Mouse (Mus musculus) midbrain, embryonic 13.5 days (tissue): ENCODE measurements around the gene Gpr15. TPM values are rescaled to one million over a fixed set of nuclear protein-coding genes. Genes with fewer than 3 reads are reported as not detected.

Source experiments
- ATAC-seq: fragments of 200-750 bp; cut with Nextera tagmentation; 2 replicates; pipeline ENCODE4 v1.8.0; 2017; ENCODE audit warnings: mild to moderate bottlenecking, moderate TSS enrichment, moderate library complexity
- H3K27ac ChIP-seq: fragments of 300-500 bp; sonication (generic); 2 replicates; pipeline ENCODE4 v1.5.1; 2015; ENCODE audit warnings: inconsistent platforms, mild to moderate bottlenecking, moderate library complexity
- H3K27me3 ChIP-seq: fragments of 300-500 bp; sonication (generic); 2 replicates; pipeline ENCODE4 v1.6.1; 2015; ENCODE audit warnings: mild to moderate bottlenecking, inconsistent platforms
- H3K36me3 ChIP-seq: fragments of 300-500 bp; sonication (generic); 2 replicates; pipeline ENCODE4 v1.6.1; 2015; ENCODE audit warnings: mild to moderate bottlenecking, inconsistent platforms
- H3K4me1 ChIP-seq: fragments of 300-500 bp; sonication (generic); replicated peaks from 2 replicates; pipeline ENCODE4 v1.6.1; 2015; ENCODE audit warnings: inconsistent platforms
- H3K4me2 ChIP-seq: fragments of 300-500 bp; sonication (generic); replicated peaks from 2 replicates; pipeline ENCODE4 v1.6.1; 2015; ENCODE audit warnings: moderate library complexity, mild to moderate bottlenecking, inconsistent platforms
- H3K4me3 ChIP-seq: fragments of 300-500 bp; sonication (generic); replicated peaks from 2 replicates; pipeline ENCODE4 v1.5.1; 2015; ENCODE audit warnings: mild to moderate bottlenecking, inconsistent platforms
- H3K9ac ChIP-seq: fragments of 300-500 bp; sonication (generic); replicated peaks from 2 replicates; pipeline ENCODE4 v1.6.1; 2015; ENCODE audit warnings: mild to moderate bottlenecking, inconsistent platforms
- H3K9me3 ChIP-seq: fragments of 300-500 bp; sonication (generic); 2 replicates; pipeline ENCODE4 v1.6.1; 2016; ENCODE audit warnings: mild to moderate bottlenecking, inconsistent platforms
- WGBS: fragments of 180-500 bp; shearing (Covaris S2); methylation state at CpG from one replicate; pipeline ENCODE4 v1.1.7; 2015; 5-methylcytosine and 5-hydroxymethylcytosine counted together
- polyA plus RNA-seq: library from polyadenylated mRNA; unstranded; fragments of >200 nt; fragmentation: Nextera tagmentation; extraction: Ambion mirVana; gene quantifications from 2 replicates; pipeline ENCODE4 v1.2.1, GENCODE M21; 2015

The Gpr15 gene
- polyA plus RNA-seq = not detected in 2 replicates

DNA sequence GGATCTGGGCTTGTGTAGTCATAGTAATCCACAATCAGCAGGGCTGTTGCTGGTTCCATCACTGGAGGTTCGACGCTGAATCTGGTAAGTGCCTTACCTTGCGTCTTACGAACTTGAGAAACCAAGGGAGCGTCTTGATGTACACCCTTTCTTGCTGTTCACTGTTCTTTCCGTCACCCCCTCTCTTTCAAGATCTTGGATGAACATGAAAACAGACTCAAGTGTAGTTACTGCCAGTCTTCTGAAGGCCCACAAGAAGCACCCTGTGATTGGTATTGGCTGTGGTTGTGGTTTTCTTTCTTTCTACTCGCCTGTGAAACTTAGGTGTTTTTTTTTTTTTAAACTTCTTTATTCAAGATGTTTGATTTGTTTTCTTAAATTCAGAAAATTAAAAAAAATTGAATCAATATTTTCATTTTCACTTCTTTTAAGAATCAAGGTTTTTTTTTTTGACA lies at the start of gene Gpr15:
TSS of gene Gpr15 (minus strand) at position 405 of the 455 bp plus-strand sequence.
- Histone ChIP-seq H3K36me3 (no peaks in the 10 kb centered on the region), H3K4me1 (no peaks in the 10 kb centered on the region), H3K9me3 (no peaks in the 10 kb centered on the region), H3K4me2 (no peak within 1 kb of the TSS), H3K27me3 (no peaks in the 10 kb centered on the region), H3K4me3 (no peak within 1 kb of the TSS), H3K9ac (no peak within 1 kb of the TSS), H3K27ac (no peak within 1 kb of the TSS)
- 92% methylated on average over 7 of the region's 7 CpGs for WGBS
- no peak for ATAC-seq

DNA sequence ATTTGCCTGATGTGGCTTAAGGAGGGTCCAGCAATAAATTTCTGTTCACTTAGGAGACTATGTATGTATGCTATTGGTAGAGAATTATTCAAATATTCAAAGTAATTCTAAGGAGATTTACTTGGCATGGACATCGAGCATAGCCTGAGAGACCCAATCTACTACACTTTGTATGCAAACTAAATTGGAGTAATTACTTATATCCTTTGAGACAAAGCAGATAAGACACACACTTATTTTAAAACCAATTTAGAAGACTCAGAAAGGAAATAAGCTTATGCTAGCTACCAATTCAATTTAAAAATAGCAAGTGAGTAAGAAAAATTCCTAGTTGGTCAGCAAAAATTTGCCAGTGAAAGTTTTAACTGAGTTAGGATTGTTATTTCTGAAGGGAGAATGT lies 44.2 kb upstream of the Gpr15 start, which contains the start of gene Olfr172:
TSS of gene Olfr172 (minus strand) at position 101 of the 400 bp plus-strand sequence.
- Histone ChIP-seq H3K9ac (no peak within 1 kb of the TSS), H3K27ac (no peak within 1 kb of the TSS), H3K27me3 (no peaks in the 10 kb centered on the region), H3K36me3 (no peaks in the 10 kb centered on the region), H3K4me3 (no peak within 1 kb of the TSS), H3K4me1 (no peaks in the 10 kb centered on the region), H3K4me2 (no peak within 1 kb of the TSS), H3K9me3 (no peaks in the 10 kb centered on the region)
- WGBS = 83% methylated on average over 1 of the region's 1 CpGs
- ATAC-seq = no peak

DNA sequence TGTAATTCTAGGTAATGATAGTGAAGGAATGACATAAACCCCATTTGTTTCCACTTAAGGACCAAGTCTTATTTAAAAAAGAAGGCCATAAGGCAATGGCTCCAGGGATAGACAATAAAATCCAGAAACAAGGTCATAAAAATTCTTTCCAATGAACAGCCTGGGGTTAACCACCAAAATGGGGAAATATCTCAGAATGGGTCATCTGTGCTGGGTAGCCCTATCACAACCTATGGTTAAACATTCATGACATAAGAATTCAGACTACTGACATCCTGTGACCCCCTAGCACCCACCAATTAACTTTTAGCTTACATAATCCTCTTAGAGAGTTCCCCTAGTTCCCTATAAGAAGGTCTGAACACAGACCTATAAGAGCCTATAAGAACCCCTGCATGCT lies 37.3 kb upstream of the Gpr15 start:
- no peak for ATAC-seq

DNA sequence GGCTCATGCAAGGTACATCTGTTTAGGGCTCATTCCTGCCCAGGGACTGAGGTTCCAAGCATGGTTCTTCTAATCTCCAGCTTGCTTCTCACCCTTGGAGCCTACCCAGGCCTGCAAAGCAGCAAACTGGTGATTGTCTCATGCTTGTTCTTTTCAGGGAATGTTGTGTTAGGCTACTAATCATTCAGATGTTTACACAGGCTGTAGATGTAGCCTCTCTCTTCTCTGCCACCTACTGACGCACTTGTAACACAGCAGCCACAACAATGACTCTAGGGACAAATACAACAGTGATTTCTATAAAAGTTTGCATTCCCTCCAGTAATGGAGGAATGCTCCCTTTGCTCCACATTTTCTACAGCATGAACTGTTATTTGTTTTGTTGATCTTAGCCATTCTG lies 32.4 kb upstream of the Gpr15 start:
- no peak overlapping the region for H3K27ac ChIP-seq
- H3K9me3 ChIP-seq = no peaks in the 10 kb centered on the region
- no peak overlapping the region for H3K4me2 ChIP-seq
- no peaks in the 10 kb centered on the region for H3K4me1 ChIP-seq
- no peaks in the 10 kb centered on the region for H3K36me3 ChIP-seq
- 40% methylated on average over 1 of the region's 1 CpGs for WGBS
- ATAC-seq = no peak
- no peaks in the 10 kb centered on the region for H3K27me3 ChIP-seq
- no peak overlapping the region for H3K9ac ChIP-seq
- H3K4me3 ChIP-seq = no peak overlapping the region

More for the DNA sequence above, 37.3 kb upstream of the Gpr15 start:
- H3K9ac ChIP-seq = no peak overlapping the region
- H3K9me3 ChIP-seq = no peaks in the 10 kb centered on the region
- H3K4me2 ChIP-seq = no peak overlapping the region
- H3K36me3 ChIP-seq = no peaks in the 10 kb centered on the region
- H3K27me3 ChIP-seq = no peaks in the 10 kb centered on the region
- H3K27ac ChIP-seq = no peak overlapping the region
- no peak overlapping the region for H3K4me3 ChIP-seq
- H3K4me1 ChIP-seq = no peaks in the 10 kb centered on the region

DNA sequence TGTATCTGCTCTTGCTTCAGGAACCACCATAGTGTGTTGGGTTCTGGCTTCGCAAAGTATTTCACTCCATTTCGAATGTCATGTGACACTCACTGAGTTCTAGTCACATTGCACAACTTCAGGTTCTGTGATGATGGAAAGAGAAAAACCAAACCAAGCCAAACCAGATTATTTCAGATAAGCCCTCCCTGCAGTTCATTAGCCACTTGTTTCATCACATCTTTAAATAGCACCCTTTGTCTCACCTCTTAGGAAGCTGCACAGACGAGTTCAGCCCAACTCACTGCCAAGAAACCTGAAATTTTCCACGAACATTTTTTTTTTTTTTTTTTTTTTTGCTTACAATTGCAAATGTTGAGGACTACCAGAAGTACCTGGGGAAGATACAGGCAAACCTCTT lies 27.8 kb upstream of the Gpr15 start:
- Histone ChIP-seq H3K9me3 (no peaks in the 10 kb centered on the region), H3K4me2 (no peak overlapping the region), H3K9ac (no peak overlapping the region), H3K4me1 (no peaks in the 10 kb centered on the region), H3K4me3 (no peak overlapping the region), H3K36me3 (no peaks in the 10 kb centered on the region), H3K27ac (no peak overlapping the region), H3K27me3 (no peaks in the 10 kb centered on the region)
- WGBS = 82% methylated on average over 4 of the region's 4 CpGs
- ATAC-seq = no peak

DNA sequence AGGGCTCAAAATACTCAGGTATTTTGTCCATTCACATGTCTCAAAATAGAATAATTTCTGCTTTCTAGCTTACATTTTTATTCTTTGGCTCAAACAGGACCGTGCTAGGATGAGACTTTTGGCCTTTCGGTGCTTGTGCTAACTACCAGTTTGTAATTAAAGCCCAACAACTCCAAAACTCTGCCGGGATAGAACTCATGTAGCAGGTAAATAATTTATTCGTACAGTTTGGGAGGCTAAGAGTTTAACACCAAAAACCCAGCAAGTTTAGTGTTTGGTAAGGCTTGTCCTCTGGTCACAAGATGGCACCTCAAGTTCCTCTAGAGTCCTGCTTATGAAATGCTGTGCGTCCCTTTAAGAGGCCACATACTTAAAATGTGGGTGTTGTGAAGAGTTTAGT lies 21.9 kb upstream of the Gpr15 start:
- Histone ChIP-seq H3K27ac (no peak overlapping the region), H3K4me1 (no peaks in the 10 kb centered on the region), H3K9me3 (no peaks in the 10 kb centered on the region; the same call in 1 of the 2 replicates), H3K4me3 (no peak overlapping the region), H3K9ac (no peak overlapping the region), H3K27me3 (no peaks in the 10 kb centered on the region), H3K36me3 (no peaks in the 10 kb centered on the region; the same call in 1 of the 2 replicates), H3K4me2 (no peak overlapping the region)
- 93% methylated on average over 5 of the region's 5 CpGs for WGBS
- ATAC-seq = no peak

DNA sequence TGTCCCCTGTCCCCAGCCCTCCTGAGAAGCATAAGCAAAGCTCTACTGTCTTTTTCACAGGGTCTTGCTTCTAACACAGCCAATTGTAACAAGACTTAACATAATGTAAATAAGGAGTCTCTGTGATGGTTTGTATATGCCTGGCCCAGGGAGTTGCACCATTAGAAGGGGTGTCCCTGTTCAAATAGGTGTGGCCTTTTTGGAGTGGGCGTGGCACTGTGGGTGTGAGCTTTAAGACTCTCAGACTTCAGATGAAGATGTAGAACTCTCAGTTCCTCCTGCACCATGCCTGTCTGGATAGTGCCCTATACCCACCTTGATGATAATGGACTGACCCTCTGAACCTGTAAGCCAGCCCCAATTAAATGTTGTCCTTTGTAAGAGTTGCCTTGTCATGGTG lies 19.9 kb upstream of the Gpr15 start:
- no peak for ATAC-seq
- no peaks in the 10 kb centered on the region; the same call in 1 of the 2 replicates for H3K9me3 ChIP-seq
- WGBS = 87% methylated on average over 1 of the region's 1 CpGs

DNA sequence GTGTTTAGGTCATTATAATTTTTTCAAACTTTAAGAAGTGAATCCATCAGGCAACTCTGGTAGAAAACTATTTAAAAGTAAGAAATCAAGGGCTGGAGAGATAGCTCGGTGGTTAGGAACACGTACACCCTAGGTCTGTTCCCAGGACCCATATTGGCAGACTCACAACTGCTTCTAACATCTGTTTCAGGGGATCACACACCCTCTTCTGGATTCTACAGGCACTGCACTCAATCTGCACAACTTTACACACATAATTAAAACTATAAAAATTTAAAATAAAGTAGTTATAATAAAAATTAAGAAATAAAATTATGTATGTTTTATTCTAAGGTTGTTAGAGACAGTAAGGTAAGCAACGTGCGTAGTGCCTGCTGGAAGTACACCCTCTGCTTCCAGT lies 19.3 kb upstream of the Gpr15 start:
- Histone ChIP-seq H3K36me3 (peaks cover 22% of the 10 kb centered on the region), H3K4me1 (no peaks in the 10 kb centered on the region), H3K4me2 (no peak overlapping the region), H3K27me3 (no peaks in the 10 kb centered on the region), H3K9ac (no peak overlapping the region), H3K4me3 (no peak overlapping the region), H3K9me3 (no peaks in the 10 kb centered on the region; the same call in 1 of the 2 replicates), H3K27ac (no peak overlapping the region)
- ATAC-seq = no peak
- 86% methylated on average over 4 of the region's 4 CpGs for WGBS

More for the DNA sequence above, 19.9 kb upstream of the Gpr15 start:
- H3K9ac ChIP-seq = no peak overlapping the region
- H3K4me3 ChIP-seq = no peak overlapping the region
- no peak overlapping the region for H3K4me2 ChIP-seq
- peaks cover 17% of the 10 kb centered on the region for H3K36me3 ChIP-seq
- H3K4me1 ChIP-seq = no peaks in the 10 kb centered on the region
- no peak overlapping the region for H3K27ac ChIP-seq
- H3K27me3 ChIP-seq = no peaks in the 10 kb centered on the region

DNA sequence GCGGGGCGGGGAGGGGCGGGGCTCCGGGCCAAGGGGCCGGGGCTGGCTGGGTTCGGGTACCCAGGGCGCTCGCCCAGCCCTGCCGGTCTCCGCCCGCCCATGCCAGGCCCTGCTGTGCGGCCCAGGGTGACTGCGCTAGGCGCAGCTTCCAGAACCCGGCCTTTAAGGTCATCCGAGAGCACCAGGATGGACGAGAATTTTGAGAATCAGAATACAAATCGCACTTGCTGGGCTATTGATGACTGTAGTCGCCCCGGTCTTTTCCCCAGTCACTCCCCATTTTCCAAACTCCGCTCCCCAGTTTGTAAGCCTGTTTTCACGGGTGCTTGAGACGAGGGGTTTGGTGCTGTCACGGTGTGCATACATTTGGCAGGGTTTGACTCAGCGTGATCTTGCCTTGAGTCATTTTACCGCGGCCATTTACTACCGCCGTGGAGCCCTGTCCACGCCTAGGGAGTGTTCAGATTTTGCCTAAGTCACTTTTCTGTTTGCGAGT lies 9.4 kb upstream of the Gpr15 start:
- peak; percentile 96 for ATAC-seq
- WGBS = 1% methylated on average over 28 of the region's 31 CpGs
- peaks cover 32% of the 10 kb centered on the region for H3K36me3 ChIP-seq
- peaks cover 14% of the 10 kb centered on the region for H3K4me1 ChIP-seq
- no peaks in the 10 kb centered on the region for H3K27me3 ChIP-seq
- H3K4me3 ChIP-seq = peak overlapping the region; percentile 78
- H3K9me3 ChIP-seq = no peaks in the 10 kb centered on the region
- peak overlapping the region; percentile 87 for H3K27ac ChIP-seq
- H3K9ac ChIP-seq = peak overlapping the region; percentile 87
- H3K4me2 ChIP-seq = peak overlapping the region; percentile 69

DNA sequence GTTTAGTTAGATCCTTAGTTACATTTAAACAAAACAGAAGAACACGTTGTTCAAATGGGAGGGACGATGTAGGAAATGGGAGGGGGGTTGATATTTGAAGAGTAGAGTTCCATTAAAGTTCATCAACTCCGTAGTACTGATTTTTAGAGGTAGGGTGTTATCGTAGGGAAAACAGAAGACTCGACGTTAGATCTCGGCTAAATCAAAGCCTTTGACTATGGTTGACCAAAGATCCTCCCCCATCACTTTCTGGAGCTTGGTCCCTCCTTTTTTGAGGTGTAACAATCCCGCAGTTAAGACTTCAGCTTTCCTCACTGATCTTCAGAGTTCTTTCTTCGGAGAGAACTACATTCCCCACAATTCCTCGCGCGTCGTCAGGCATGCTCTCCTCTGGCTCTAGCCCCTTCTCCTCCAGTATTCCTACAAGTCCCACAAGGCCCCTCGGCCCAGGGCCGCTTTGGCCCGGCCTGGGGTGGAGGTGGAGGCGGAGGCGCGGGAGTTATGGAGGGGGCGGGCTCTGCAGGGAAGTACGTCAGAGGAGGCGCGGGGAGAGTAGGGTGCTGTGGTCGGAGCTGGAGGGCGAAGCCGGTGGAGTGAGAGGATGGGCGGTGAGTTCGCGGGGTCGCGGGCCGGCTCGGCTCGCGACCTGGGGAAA lies 8.7 kb upstream of the Gpr15 start, which contains the start of gene Cldnd1:
TSS of gene Cldnd1 (plus strand) at position 434 of the 655 bp plus-strand sequence.
- H3K27me3 ChIP-seq = no peaks in the 10 kb centered on the region
- WGBS = 2% methylated on average over 30 of the region's 35 CpGs
- peak; percentile 100 for ATAC-seq

DNA sequence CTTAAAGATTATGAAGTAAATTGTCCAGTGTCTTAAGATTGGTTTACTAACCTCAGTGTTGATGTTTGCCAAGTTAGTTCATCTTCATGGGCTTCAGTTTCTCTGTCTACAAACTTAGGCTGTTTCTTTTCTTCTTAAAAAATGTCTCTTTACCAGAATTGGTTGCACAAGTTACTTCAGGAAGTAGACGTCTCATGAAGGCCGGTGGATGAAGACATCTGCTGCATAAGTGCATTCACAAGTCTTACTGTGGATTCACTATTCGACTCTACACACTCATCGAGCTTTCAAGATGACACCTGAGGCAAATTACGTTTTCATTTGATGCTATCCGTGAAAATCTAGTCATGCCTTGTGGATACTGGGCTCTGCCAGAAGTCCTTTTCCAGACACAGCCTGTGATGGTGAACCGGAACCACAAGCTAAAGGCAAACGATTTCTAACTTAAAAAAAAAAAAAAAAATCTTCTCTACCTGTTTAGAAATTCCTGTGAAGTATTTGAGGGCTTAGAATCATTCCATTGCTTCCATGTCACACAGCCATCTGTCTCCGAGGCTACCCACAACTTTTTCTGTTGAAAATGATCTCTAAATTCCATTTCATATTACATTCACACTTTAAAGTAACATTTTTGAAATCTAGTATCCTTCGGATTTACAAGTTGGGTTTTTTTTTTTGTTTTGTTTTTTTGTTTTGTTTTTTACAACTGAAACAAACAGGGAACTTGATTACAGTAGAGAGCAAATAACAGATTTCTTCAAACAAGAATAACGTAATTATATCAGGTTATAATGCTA lies 8.0 kb upstream of the Gpr15 start:
- WGBS = 81% methylated on average over 11 of the region's 11 CpGs
- H3K4me1 ChIP-seq = peaks cover 14% of the 10 kb centered on the region
- no peak overlapping the region; the same call in 1 of the 2 replicates for H3K4me2 ChIP-seq
- no peak overlapping the region for H3K4me3 ChIP-seq
- no peak for ATAC-seq
- H3K9me3 ChIP-seq = no peaks in the 10 kb centered on the region
- H3K9ac ChIP-seq = no peak overlapping the region
- H3K27ac ChIP-seq = no peak overlapping the region
- H3K36me3 ChIP-seq = peaks cover 20% of the 10 kb centered on the region
- H3K27me3 ChIP-seq = no peaks in the 10 kb centered on the region

More for the DNA sequence above, 8.7 kb upstream of the Gpr15 start, which contains the start of gene Cldnd1:
- Histone ChIP-seq H3K4me1 (peaks cover 14% of the 10 kb centered on the region), H3K9me3 (no peaks in the 10 kb centered on the region), H3K36me3 (peaks cover 27% of the 10 kb centered on the region), H3K27ac (peak within 1 kb of the TSS; percentile 87), H3K4me2 (peak within 1 kb of the TSS; percentile 69), H3K9ac (peak within 1 kb of the TSS; percentile 87), H3K4me3 (peak within 1 kb of the TSS; percentile 78)

DNA sequence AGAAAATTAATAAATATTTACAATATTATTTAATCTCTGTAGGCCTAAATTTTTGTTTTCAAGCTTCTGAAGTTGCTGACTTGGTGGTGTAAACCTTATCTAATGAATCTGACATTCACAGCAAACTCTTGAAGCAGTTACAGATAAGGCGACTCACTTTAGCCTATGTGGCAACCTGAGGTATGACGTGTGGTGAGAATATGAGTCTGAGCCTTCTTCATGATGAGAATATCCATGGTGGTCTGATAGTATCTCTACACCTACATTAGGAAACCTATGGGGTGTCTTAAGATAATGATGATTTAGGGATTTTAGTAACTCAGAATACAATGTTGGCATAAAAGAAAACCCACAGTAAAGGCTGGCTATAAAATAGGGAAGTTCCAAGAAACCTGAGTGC lies 3.4 kb upstream of the Gpr15 start:
- Histone ChIP-seq H3K9me3 (no peaks in the 10 kb centered on the region), H3K4me1 (no peaks in the 10 kb centered on the region), H3K4me3 (no peak overlapping the region), H3K4me2 (no peak overlapping the region), H3K27me3 (no peaks in the 10 kb centered on the region), H3K36me3 (no peaks in the 10 kb centered on the region), H3K9ac (no peak overlapping the region), H3K27ac (no peak overlapping the region)
- 98% methylated on average over 2 of the region's 2 CpGs for WGBS
- ATAC-seq = no peak
